Mouse (Mus musculus) neural tube, embryonic 11.5 days (tissue): ENCODE results near the gene Gm49336. TPM values are rescaled to one million over a fixed set of nuclear protein-coding genes. Genes with fewer than 3 reads are reported as not detected.

Source experiments
- ATAC-seq: fragments of 200-750 bp; cut with Nextera tagmentation; 2 replicates; pipeline ENCODE4 v1.8.0; 2017; ENCODE audit warnings: moderate number of reproducible peaks, mild to moderate bottlenecking, moderate TSS enrichment, moderate library complexity; ENCODE audit not compliant: insufficient read depth, low FRiP score, low TSS enrichment
- DNase-seq: peaks from one replicate; pipeline ENCODE4 v3.0.0-alpha.2; 2015; ENCODE audit warnings: low spot score
- H3K27ac ChIP-seq: fragments of 300-500 bp; sonication (generic); 2 replicates; pipeline ENCODE4 v1.5.1; 2014; ENCODE audit warnings: low read depth, mild to moderate bottlenecking, low read length
- H3K27me3 ChIP-seq: fragments of 300-500 bp; sonication (generic); 2 replicates; pipeline ENCODE4 v1.6.1; 2014; ENCODE audit warnings: mild to moderate bottlenecking, low read length, mixed read lengths; ENCODE audit not compliant: control insufficient read depth, insufficient read depth
- H3K36me3 ChIP-seq: fragments of 300-500 bp; sonication (generic); 2 replicates; pipeline ENCODE4 v1.6.1; 2014; ENCODE audit warnings: mild to moderate bottlenecking, low read length, moderate library complexity, mixed read lengths; ENCODE audit not compliant: control insufficient read depth, insufficient read depth
- H3K4me1 ChIP-seq: fragments of 300-500 bp; sonication (generic); 2 replicates; pipeline ENCODE4 v1.6.1; 2014; ENCODE audit warnings: low read length, mixed read lengths; ENCODE audit not compliant: control insufficient read depth, insufficient read depth
- H3K4me2 ChIP-seq: fragments of 300-500 bp; sonication (generic); 2 replicates; pipeline ENCODE4 v1.6.1; 2014; ENCODE audit warnings: low read depth, mild to moderate bottlenecking, moderate library complexity
- H3K4me3 ChIP-seq: fragments of 300-500 bp; sonication (generic); 2 replicates; pipeline ENCODE4 v1.5.1; 2014; ENCODE audit warnings: low read depth, low read length
- H3K9ac ChIP-seq: fragments of 300-500 bp; sonication (generic); 2 replicates; pipeline ENCODE4 v1.6.1; 2014; ENCODE audit warnings: mild to moderate bottlenecking, low read length
- H3K9me3 ChIP-seq: fragments of 300-500 bp; sonication (generic); 2 replicates; pipeline ENCODE4 v1.6.1; 2016; ENCODE audit warnings: low read length; ENCODE audit not compliant: control insufficient read depth
- WGBS: fragments of 180-500 bp; shearing (Covaris S2); extraction: QIAGEN DNeasy Blood & Tissue Kit; methylation state at CpG from one replicate; pipeline ENCODE4 v1.1.7; 2014; 5-methylcytosine and 5-hydroxymethylcytosine counted together
- polyA plus RNA-seq: library from polyadenylated mRNA; unstranded; fragments of >200 nt; fragmentation: Nextera tagmentation; extraction: Ambion mirVana; gene quantifications from 2 replicates; pipeline ENCODE4 v1.2.1, GENCODE M21; 2014

The Gm49336 gene
- polyA plus RNA-seq: 78.9 and 84.8 TPM in 2 replicates

DNA sequence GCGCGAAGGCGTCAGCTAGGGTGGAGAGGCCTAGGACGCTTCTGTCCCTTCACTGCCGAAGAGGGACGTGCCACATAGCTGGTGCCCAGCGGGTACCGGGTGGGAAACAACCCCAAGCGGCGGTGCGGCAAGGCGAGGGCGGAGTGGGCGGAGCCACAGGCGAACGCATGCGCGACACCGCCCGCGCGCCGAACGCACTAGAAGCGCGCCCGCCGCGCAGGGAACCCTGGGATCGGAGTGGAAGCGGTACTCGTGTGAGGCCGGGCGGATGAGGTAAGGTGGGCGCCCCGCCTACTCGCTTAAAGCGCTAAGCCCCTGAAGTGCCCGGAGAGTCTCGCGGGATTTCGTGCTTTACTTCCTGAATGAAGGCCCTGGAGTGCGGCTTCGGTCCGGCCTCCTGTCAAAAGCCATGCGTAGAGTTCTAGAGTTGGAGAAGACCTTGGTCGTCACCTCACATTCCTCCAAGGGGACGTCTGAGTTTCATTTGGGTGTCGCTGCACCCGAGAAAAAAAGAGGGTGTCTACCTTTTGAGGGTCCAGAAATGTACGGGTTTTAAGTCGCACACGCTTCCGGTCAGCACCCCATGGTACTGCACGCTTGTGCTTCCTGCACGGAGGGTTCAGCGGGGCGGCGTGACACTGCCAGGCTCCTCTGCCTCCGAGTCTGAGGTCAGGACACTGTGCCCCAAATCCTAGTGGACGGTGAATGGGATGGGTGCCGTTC lies at the start of gene Gm49336, which contains the start of gene Nupl1:
Gm49336 (minus strand) TSS at position 227 of the 723 bp plus-strand sequence.
Nupl1 (minus strand) TSS at position 151 of the 723 bp plus-strand sequence.
- peak; percentile 99 for DNase-seq
- Histone ChIP-seq H3K9me3 (no peaks in the 10 kb centered on the region), H3K4me3 (peak within 1 kb of the TSS; percentile 81), H3K27ac (peak within 1 kb of the TSS; percentile 89), H3K36me3 (no peaks in the 10 kb centered on the region), H3K27me3 (no peaks in the 10 kb centered on the region), H3K4me2 (peak within 1 kb of the TSS; percentile 94), H3K9ac (peak within 1 kb of the TSS; percentile 88), H3K4me1 (peaks cover 11% of the 10 kb centered on the region)
- WGBS: under 1% methylated on average over 62 of the region's 62 CpGs
- ATAC-seq: peak; percentile 99

DNA sequence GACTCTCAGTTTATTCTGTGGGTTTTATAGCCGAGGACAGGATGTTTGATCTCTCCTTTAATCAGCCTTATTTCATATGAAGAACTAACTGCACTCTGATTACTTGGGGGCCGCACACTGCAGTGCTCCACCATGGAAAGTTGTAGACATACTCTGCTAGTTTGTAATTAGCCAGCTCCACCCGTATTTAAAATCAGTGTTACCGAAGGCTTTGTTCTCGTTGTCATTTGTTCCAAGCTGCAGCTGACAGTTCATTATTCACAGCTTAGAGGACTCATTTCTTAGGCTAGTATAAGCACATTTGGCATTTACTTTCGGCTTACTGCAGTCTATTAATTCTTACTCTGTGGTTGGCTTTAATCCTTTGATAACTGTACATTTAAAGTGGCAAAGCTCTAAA lies 49.7 kb upstream of the Gm49336 start:
- H3K27ac ChIP-seq: no peak overlapping the region
- no peak for ATAC-seq

DNA sequence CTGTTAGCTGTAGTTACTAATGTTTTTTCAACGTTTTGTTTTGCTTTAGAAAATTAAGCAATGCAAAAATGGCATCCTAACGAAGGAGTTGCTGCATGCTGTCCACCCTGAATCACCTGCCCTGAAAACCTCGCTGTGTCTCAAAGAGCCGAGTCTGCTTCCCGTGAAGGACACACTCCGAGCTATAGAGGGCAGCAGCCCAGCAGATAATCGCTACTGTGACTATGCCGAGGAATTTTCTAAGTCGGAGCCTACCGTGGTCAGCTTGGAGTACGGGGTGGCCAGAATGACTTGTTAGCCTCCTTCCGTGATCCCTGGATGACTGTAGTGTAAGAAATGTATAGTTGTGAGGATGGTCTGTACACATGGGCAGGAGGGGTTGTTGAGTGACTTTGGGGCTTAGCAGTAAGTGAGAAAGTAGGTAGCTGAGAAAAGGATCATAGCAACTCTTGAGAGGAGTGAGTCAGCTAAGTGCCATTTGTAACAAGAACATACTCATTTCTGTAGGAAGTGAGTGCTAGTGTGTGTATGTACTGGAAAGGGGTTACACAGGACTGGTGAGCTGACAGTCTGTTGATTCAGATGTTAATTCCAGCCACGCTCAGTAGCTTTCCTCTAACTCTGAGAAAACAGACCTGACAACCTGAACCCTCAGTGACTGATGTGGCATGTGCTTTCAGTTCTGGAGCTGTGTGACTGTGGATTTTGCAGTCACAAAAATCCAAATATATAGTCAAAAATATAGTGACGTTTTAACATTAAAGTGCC lies 49.1 kb upstream of the Gm49336 start:
- Histone ChIP-seq H3K9ac (no peak overlapping the region), H3K27ac (no peak overlapping the region), H3K9me3 (no peaks in the 10 kb centered on the region), H3K4me2 (no peak overlapping the region), H3K4me1 (no peaks in the 10 kb centered on the region), H3K27me3 (no peaks in the 10 kb centered on the region), H3K36me3 (no peaks in the 10 kb centered on the region; the same call in 1 of the 2 replicates), H3K4me3 (no peak overlapping the region)
- ATAC-seq (no peak), DNase-seq (no peak)
- WGBS: 75% methylated on average over 14 of the region's 14 CpGs

More for the DNA sequence above, 49.7 kb upstream of the Gm49336 start:
- H3K4me3 ChIP-seq: no peak overlapping the region
- 76% methylated on average over 6 of the region's 6 CpGs for WGBS
- no peak overlapping the region for H3K9ac ChIP-seq
- no peaks in the 10 kb centered on the region; the same call in 1 of the 2 replicates for H3K36me3 ChIP-seq
- no peaks in the 10 kb centered on the region for H3K9me3 ChIP-seq
- no peak for DNase-seq
- no peaks in the 10 kb centered on the region for H3K27me3 ChIP-seq
- no peak overlapping the region for H3K4me2 ChIP-seq
- no peaks in the 10 kb centered on the region for H3K4me1 ChIP-seq

DNA sequence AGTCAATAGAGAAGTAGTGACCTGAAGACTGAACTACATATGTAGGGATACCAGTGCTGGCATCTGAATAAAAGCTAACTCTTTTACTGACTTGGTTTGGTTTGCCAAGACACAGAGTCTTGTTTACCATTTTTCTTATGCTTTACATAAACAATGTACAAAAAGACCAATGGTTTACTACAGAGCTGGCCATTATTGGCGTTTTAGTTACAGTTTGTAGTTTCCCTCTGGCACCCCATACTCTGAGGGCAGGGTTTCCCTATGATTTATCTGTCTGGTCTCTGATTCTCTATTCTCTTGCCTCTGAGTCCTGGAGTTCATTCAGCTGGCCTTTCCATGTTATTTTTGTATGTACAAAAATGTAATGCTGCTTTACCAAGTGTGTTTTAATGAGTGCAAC lies 44.2 kb upstream of the Gm49336 start:
- WGBS: 97% methylated on average over 1 of the region's 1 CpGs
- no peak overlapping the region for H3K9ac ChIP-seq
- DNase-seq (no peak), ATAC-seq (no peak)
- no peaks in the 10 kb centered on the region for H3K27me3 ChIP-seq
- no peak overlapping the region for H3K27ac ChIP-seq
- H3K36me3 ChIP-seq: no peaks in the 10 kb centered on the region; the same call in 1 of the 2 replicates
- no peaks in the 10 kb centered on the region for H3K9me3 ChIP-seq
- H3K4me1 ChIP-seq: no peaks in the 10 kb centered on the region
- H3K4me2 ChIP-seq: no peak overlapping the region
- H3K4me3 ChIP-seq: no peak overlapping the region

DNA sequence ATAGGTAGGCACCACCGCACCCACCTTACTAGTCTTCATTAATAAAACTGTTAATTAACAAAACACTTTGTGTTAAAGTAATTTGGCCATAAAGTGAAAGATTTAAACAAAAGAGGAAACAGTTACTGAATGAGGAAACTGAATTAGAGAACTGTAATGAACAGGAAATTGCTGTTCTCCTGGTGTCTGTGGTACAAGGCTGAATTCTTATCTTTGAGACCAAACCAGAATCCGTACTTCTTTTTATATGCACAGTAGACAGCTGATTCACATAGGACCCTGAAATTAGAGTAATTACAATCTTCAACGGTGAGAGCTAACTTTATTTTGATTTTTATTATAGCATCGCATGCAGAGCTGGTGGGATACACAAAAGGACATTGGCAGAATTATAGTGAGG lies 39.1 kb upstream of the Gm49336 start:
- 94% methylated on average over 4 of the region's 4 CpGs for WGBS
- no peak overlapping the region for H3K4me3 ChIP-seq
- DNase-seq (no peak), ATAC-seq (no peak)
- no peaks in the 10 kb centered on the region for H3K36me3 ChIP-seq
- no peaks in the 10 kb centered on the region for H3K4me1 ChIP-seq
- H3K27me3 ChIP-seq: no peaks in the 10 kb centered on the region
- no peak overlapping the region for H3K4me2 ChIP-seq
- H3K9ac ChIP-seq: no peak overlapping the region
- H3K27ac ChIP-seq: no peak overlapping the region
- no peaks in the 10 kb centered on the region for H3K9me3 ChIP-seq

DNA sequence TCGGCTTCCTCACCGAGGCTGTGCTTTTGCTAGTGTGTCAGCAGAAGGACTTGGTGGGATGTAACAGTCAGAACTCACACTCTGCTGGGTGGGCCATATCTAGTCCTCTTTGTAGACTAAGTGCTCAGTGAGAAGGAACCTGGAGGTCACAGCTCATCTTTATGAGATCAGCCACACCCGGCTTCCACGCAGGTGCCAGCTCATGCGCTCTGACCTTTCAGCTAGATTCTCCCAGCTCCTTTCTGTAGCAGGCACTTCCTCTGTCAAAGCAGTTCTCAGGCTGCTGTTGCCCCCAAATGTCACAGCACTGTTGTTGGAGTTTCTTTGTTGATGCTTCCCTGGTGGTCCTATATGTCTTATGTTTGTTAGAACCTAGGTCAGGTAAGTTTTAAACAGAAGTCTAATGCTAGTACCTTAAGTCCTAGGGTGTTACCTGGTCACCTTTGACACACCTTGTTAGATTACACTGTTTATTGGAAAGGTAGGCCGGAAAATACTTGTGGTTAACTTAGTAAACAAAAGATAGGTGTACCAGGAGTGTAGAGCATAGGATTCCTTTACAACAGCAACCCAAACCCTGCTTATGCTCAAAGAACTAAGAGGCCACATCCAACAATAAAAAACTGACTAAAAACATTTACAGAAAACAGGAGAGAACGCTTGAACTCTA lies 35.0 kb upstream of the Gm49336 start:
- H3K4me3 ChIP-seq: no peak overlapping the region
- no peak overlapping the region for H3K9ac ChIP-seq
- H3K36me3 ChIP-seq: no peaks in the 10 kb centered on the region
- no peaks in the 10 kb centered on the region for H3K9me3 ChIP-seq
- no peaks in the 10 kb centered on the region for H3K4me1 ChIP-seq
- H3K4me2 ChIP-seq: no peak overlapping the region
- no peaks in the 10 kb centered on the region for H3K27me3 ChIP-seq
- no peak overlapping the region for H3K27ac ChIP-seq
- DNase-seq (no peak), ATAC-seq (no peak)
- WGBS: 95% methylated on average over 7 of the region's 7 CpGs

DNA sequence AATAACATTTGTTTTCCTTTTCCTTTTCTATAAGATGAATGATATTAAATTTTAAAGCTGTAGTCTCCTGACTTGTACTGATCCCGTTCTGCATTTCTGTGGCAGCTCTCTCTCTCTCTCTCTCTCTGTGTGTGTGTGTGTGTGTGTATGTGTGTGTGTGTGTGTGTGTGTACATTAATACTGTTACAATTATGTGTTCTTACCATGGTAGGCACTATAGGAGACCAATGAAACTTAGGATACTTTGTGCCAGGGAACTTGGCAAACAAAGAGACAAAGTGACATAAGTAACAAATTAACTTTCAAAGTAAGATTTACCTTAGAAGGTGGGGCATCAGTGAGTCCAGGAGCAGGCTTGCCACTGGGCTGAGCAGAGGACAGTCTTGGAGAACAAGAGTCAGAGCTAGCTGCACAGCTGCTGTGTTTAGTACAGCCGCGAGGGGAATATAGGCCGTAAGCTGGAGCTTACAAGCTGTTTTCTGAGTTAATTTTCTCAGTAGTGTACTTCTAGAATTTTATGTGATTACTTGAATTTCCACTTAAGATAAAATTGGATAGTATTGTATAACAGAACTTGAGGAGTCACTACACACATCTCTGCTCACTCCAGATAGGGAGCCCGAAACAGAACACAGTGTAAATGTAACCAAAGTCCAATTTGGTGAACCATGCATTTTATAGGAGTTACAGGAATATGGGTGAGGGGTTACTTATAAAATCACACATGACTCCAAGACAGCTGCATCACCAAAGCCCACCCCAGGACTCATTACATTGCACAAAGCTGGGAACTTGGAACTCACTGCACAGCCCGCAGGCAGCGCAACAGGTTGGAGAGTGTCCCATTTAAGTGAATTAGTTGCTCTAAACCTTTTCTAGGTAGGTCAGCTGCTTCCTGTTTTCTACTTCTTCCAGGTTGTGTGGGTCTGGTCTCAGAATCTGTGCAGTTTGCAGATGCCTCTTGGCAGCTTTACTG lies 24.3 kb upstream of the Gm49336 start:
- Histone ChIP-seq H3K27ac (no peak overlapping the region), H3K27me3 (no peaks in the 10 kb centered on the region), H3K4me1 (0 out of 2 replicates have a peak, but pooled peaks cover 2% of the 10 kb centered on the region), H3K4me3 (no peak overlapping the region), H3K9ac (no peak overlapping the region), H3K36me3 (no peaks in the 10 kb centered on the region), H3K9me3 (no peaks in the 10 kb centered on the region), H3K4me2 (no peak overlapping the region)
- 97% methylated on average over 7 of the region's 7 CpGs for WGBS
- DNase-seq (no peak), ATAC-seq (no peak)

DNA sequence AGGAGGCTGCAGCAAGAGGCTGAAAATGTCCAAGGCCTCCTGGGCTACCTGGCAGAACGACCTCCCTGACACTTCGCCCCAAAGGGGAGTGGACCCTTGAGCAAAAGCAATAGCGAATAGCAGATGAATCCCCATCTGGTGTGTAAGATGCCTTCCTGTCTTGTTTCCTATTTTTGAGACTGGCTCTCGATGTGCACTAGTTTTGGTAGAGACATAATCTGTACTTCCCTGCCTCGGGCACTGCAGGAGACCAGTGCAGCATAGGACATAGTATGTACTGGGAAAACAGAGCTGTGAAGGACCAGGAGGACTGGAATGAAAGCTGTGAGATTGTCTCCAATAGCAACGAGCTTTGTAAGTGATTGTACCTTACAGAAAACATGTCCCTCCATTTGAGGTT lies 22.0 kb upstream of the Gm49336 start:
- 90% methylated on average over 6 of the region's 6 CpGs for WGBS
- Histone ChIP-seq H3K36me3 (no peaks in the 10 kb centered on the region), H3K4me2 (no peak overlapping the region), H3K4me1 (0 out of 2 replicates have a peak, but pooled peaks cover 2% of the 10 kb centered on the region), H3K9me3 (no peaks in the 10 kb centered on the region), H3K27me3 (no peaks in the 10 kb centered on the region), H3K9ac (no peak overlapping the region), H3K27ac (no peak overlapping the region), H3K4me3 (no peak overlapping the region)
- DNase-seq (no peak), ATAC-seq (no peak)
